Mouse (Mus musculus) intestine, postnatal 0 days (tissue): ENCODE measurements around the gene Alg12. TPM values are rescaled to one million over a fixed set of nuclear protein-coding genes. Genes with fewer than 3 reads are reported as not detected.
A peak's percentile ranks its signal among the peaks of the same experiment; 100 is the strongest.
"Not testable (repeated sequence)": the region's sequence is repeated elsewhere in the genome, so short reads cannot be mapped to it uniquely, and the experiment has no call there.

ENCODE experiments used
- ATAC-seq: fragments of 200-750 bp; cut with Nextera tagmentation; 2 replicates; pipeline ENCODE4 v1.8.0; 2017; ENCODE audit warnings: mild to moderate bottlenecking, moderate TSS enrichment, moderate library complexity
- H3K27ac ChIP-seq: fragments of 300-500 bp; sonication (generic); 2 replicates; pipeline ENCODE4 v1.5.1; 2014; ENCODE audit warnings: mild to moderate bottlenecking, low read depth, low read length, moderate library complexity
- H3K27me3 ChIP-seq: fragments of 300-500 bp; sonication (generic); replicated peaks from 2 replicates; pipeline ENCODE4 v1.6.1; 2014; ENCODE audit warnings: low read length, mixed read lengths; ENCODE audit not compliant: control insufficient read depth, insufficient read depth
- H3K36me3 ChIP-seq: fragments of 300-500 bp; sonication (generic); 2 replicates; pipeline ENCODE4 v1.6.1; 2014; ENCODE audit warnings: mild to moderate bottlenecking, moderate library complexity; ENCODE audit not compliant: control insufficient read depth, insufficient read depth
- H3K4me1 ChIP-seq: fragments of 300-500 bp; sonication (generic); replicated peaks from 2 replicates; pipeline ENCODE4 v1.6.1; 2014; ENCODE audit warnings: antibody characterized with exemption, low read length, mixed read lengths; ENCODE audit not compliant: control insufficient read depth, insufficient read depth
- H3K4me2 ChIP-seq: fragments of 300-500 bp; sonication (generic); replicated peaks from 2 replicates; pipeline ENCODE4 v1.6.1; 2014; ENCODE audit warnings: low read depth, mild to moderate bottlenecking, moderate library complexity
- H3K4me3 ChIP-seq: fragments of 300-500 bp; sonication (generic); 2 replicates; pipeline ENCODE4 v1.5.1; 2014; ENCODE audit warnings: low read depth, low read length
- H3K9ac ChIP-seq: fragments of 300-500 bp; sonication (generic); 2 replicates; pipeline ENCODE4 v1.6.1; 2014; ENCODE audit warnings: mild to moderate bottlenecking, low read depth, low read length
- H3K9me3 ChIP-seq: fragments of 300-500 bp; sonication (generic); 2 replicates; pipeline ENCODE4 v1.6.1; 2016; ENCODE audit warnings: mixed run types; ENCODE audit not compliant: control insufficient read depth
- CTCF ChIP-seq: sonication (generic); IDR thresholded peaks from 2 replicates; pipeline ENCODE4 v1.5.1; 2016; ENCODE audit warnings: low read depth, mild to moderate bottlenecking, control low read depth, antibody characterized with exemption, moderate library complexity
- WGBS: fragments of 180-500 bp; shearing (Covaris S2); extraction: QIAGEN DNeasy Blood & Tissue Kit; methylation state at CpG from one replicate; pipeline ENCODE4 v1.1.7; 2014; 5-methylcytosine and 5-hydroxymethylcytosine counted together
- polyA plus RNA-seq: library from polyadenylated mRNA; unstranded; fragments of >200 nt; fragmentation: Nextera tagmentation; extraction: Ambion mirVana; gene quantifications from 2 replicates; pipeline ENCODE4 v1.2.1, GENCODE M21; 2015

Gene Alg12
- polyA plus RNA-seq, 1 experiment from 2014 or later, result 7.3 TPM

- H3K4me1 ChIP-seq, result no peaks in the 10 kb centered on the region
- WGBS, result 51% methylated on average over 4 of the region's 4 CpGs
- peak overlapping the region; percentile 57; the same call in 1 of the 2 replicates for H3K27ac ChIP-seq
- H3K4me2 ChIP-seq, result peak overlapping the region; percentile 38
- H3K9ac ChIP-seq, result no peak overlapping the region
- no peak for TF ChIP-seq CTCF
- H3K27me3 ChIP-seq, result no peaks in the 10 kb centered on the region
- ATAC-seq, result peak; percentile 96
- H3K4me3 ChIP-seq, result no peak overlapping the region
- no peaks in the 10 kb centered on the region for H3K9me3 ChIP-seq
- H3K36me3 ChIP-seq, result no peaks in the 10 kb centered on the region
Observed at GRCm38 (mm10) chr15:88792140-88792850, 26.8 kb downstream of the Alg12 start.

GRCm38 (mm10) chr15:88774630-88775029 lies 44.5 kb downstream of the Alg12 start:
- peak; percentile 35; the same call in 1 of the 2 replicates for TF ChIP-seq CTCF
- not testable (repeated sequence) for H3K27me3 ChIP-seq, H3K36me3 ChIP-seq, H3K4me1 ChIP-seq, ATAC-seq, H3K27ac ChIP-seq, H3K4me2 ChIP-seq, H3K9ac ChIP-seq, H3K4me3 ChIP-seq, H3K9me3 ChIP-seq
- 96% methylated on average over 5 of the region's 5 CpGs for WGBS

DNA sequence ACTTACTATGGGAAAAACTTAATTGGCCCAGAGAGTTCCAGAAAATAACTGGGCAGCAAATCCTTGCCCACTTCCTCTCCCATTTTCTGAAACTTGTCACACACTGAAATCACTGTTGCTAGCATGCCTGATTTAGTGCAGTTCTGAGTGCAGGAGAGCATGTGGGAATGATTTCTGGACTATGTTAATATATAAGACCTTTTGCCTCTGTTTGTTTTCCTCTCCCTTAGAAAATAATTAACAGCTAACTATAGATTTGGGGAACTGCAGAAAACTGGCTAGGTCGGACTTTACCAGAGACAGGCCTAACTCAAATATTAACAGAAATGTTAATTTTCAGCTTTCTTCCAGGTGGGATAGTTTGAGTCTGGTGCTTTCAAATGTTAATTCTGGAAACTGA lies 50.6 kb downstream of the Alg12 start:
- no peak for ATAC-seq
- WGBS, result 44% methylated on average over 1 of the region's 1 CpGs

GRCm38 (mm10) chr15:88766139-88766538 lies 53.0 kb downstream of the Alg12 start:
- H3K27ac ChIP-seq, H3K4me3 ChIP-seq, H3K27me3 ChIP-seq, H3K4me1 ChIP-seq, H3K9ac ChIP-seq, H3K4me2 ChIP-seq, H3K9me3 ChIP-seq, ATAC-seq: not testable (repeated sequence)
- peak; percentile 45 for TF ChIP-seq CTCF
- 98% methylated on average over 2 of the region's 2 CpGs for WGBS
- peaks cover 14% of the 10 kb centered on the region for H3K36me3 ChIP-seq

More for the DNA sequence above, 50.6 kb downstream of the Alg12 start:
- Histone ChIP-seq H3K9me3 (no peaks in the 10 kb centered on the region), H3K36me3 (0 out of 2 replicates have a peak, but pooled peaks cover 3% of the 10 kb centered on the region), H3K9ac (no peak overlapping the region), H3K27ac (no peak overlapping the region), H3K4me2 (no peak overlapping the region), H3K4me1 (no peaks in the 10 kb centered on the region), H3K27me3 (no peaks in the 10 kb centered on the region), H3K4me3 (no peak overlapping the region)
- no peak for TF ChIP-seq CTCF

DNA sequence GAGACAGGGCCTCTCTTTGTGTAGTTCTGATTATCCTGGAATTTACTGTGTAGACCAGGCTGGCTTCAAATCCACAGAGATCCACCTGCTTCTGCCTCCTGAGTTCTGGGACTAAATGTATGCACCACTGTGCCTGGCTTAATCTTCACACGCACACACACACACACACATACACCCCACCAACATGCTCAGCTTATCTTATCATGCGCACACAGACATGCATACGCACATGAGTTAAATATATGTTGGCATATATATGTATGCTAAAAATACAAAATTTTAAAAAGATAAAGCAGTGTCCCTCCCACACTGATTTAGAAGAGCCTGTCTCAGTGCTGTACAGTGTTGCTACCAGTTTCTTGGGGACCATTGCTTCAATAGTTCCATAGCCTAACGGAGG lies 57.6 kb downstream of the Alg12 start:
- Histone ChIP-seq H3K4me2 (no peak overlapping the region), H3K36me3 (peaks cover 31% of the 10 kb centered on the region), H3K27ac (no peak overlapping the region), H3K4me3 (no peak overlapping the region), H3K4me1 (no peaks in the 10 kb centered on the region), H3K9ac (no peak overlapping the region), H3K9me3 (no peaks in the 10 kb centered on the region), H3K27me3 (no peaks in the 10 kb centered on the region)
- ATAC-seq, result no peak
- WGBS, result 91% methylated on average over 4 of the region's 4 CpGs
- TF ChIP-seq CTCF, result no peak

DNA sequence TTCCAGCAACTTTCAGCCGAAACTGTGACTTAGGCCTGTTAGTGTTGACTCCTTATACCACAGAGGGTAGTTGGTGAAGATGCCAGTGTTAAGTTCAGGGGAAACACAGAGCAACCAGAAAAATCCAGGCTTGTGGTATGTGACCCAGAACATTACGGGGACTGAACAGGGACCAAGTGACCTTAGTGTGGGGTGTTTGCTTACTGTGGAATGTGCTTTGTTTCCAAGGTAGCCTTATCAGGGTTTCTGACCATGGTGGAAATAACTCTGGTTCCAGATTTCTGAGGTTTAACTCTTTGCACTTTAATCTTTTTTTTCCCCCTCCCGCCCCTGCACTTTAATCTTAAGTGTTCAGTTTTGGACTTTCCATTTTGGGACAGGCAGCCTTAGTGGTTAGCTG lies 61.1 kb downstream of the Alg12 start:
- Histone ChIP-seq H3K4me1 (no peaks in the 10 kb centered on the region), H3K36me3 (peaks cover 26% of the 10 kb centered on the region), H3K9ac (no peak overlapping the region), H3K27ac (no peak overlapping the region), H3K9me3 (no peaks in the 10 kb centered on the region), H3K4me2 (no peak overlapping the region), H3K4me3 (no peak overlapping the region), H3K27me3 (no peaks in the 10 kb centered on the region)
- 59% methylated on average over 3 of the region's 3 CpGs for WGBS
- TF ChIP-seq CTCF, result no peak
- no peak for ATAC-seq
